Mouse (Mus musculus) liver, embryonic 11.5 days (tissue): ENCODE results near the gene Ddx31. TPM values are rescaled to one million over a fixed set of nuclear protein-coding genes. Genes with fewer than 3 reads are reported as not detected.

Experiments
- ATAC-seq: fragments of 200-750 bp; cut with Nextera tagmentation; replicated peaks from 2 replicates; pipeline ENCODE4 v1.8.0; 2017; ENCODE audit warnings: moderate number of reproducible peaks, mild to moderate bottlenecking, moderate TSS enrichment, moderate library complexity; ENCODE audit not compliant: low FRiP score
- DNase-seq: peaks from one replicate; pipeline ENCODE4 v3.0.0-alpha.2; 2017; ENCODE audit warnings: low spot score
- H3K27ac ChIP-seq: fragments of 300-500 bp; sonication (generic); 2 replicates; pipeline ENCODE4 v1.5.1; 2014; ENCODE audit warnings: mild to moderate bottlenecking, low read depth, low read length, control low read depth
- H3K27me3 ChIP-seq: fragments of 300-500 bp; sonication (generic); replicated peaks from 2 replicates; pipeline ENCODE4 v1.6.1; 2014; ENCODE audit warnings: low read length, mixed read lengths; ENCODE audit not compliant: control insufficient read depth, insufficient read depth
- H3K36me3 ChIP-seq: fragments of 300-500 bp; sonication (generic); 2 replicates; pipeline ENCODE4 v1.6.1; 2014; ENCODE audit warnings: mild to moderate bottlenecking, low read length, moderate library complexity, mixed read lengths; ENCODE audit not compliant: control insufficient read depth, insufficient read depth
- H3K4me1 ChIP-seq: fragments of 300-500 bp; sonication (generic); replicated peaks from 2 replicates; pipeline ENCODE4 v1.6.1; 2014; ENCODE audit warnings: low read length, mixed read lengths; ENCODE audit not compliant: control insufficient read depth, insufficient read depth
- H3K4me2 ChIP-seq: fragments of 300-500 bp; sonication (generic); 2 replicates; pipeline ENCODE4 v1.6.1; 2014; ENCODE audit warnings: mild to moderate bottlenecking, control low read depth, moderate library complexity
- H3K4me3 ChIP-seq: fragments of 300-500 bp; sonication (generic); 2 replicates; pipeline ENCODE4 v1.5.1; 2014; ENCODE audit warnings: low read depth, low read length, control low read depth
- H3K9ac ChIP-seq: fragments of 300-500 bp; sonication (generic); 2 replicates; pipeline ENCODE4 v1.6.1; 2014; ENCODE audit warnings: low read depth, low read length, control low read depth
- H3K9me3 ChIP-seq: fragments of 300-500 bp; sonication (generic); 2 replicates; pipeline ENCODE4 v1.6.1; 2016; ENCODE audit warnings: low read length, inconsistent platforms, mixed read lengths; ENCODE audit not compliant: control insufficient read depth
- WGBS: fragments of 180-500 bp; shearing (Covaris S2); extraction: QIAGEN DNeasy Blood & Tissue Kit; methylation state at CpG from one replicate; pipeline ENCODE4 v1.1.7; 2014; 5-methylcytosine and 5-hydroxymethylcytosine counted together
- polyA plus RNA-seq: library from polyadenylated mRNA; unstranded; fragments of >200 nt; fragmentation: Nextera tagmentation; extraction: Ambion mirVana; gene quantifications from 2 replicates; pipeline ENCODE4 v1.2.1, GENCODE M21; 2014

The Ddx31 gene
- polyA plus RNA-seq, 1 experiment from 2014 or later, result 15.5 TPM

- H3K4me1 ChIP-seq, result peaks cover 6% of the 10 kb centered on the region
- no peak overlapping the region for H3K4me3 ChIP-seq
- 84% methylated on average over 4 of the region's 4 CpGs for WGBS
- DNase-seq, result no peak
- H3K36me3 ChIP-seq, result peaks cover 9% of the 10 kb centered on the region
- no peak overlapping the region for H3K4me2 ChIP-seq
- H3K27ac ChIP-seq, result no peak overlapping the region
- no peaks in the 10 kb centered on the region for H3K9me3 ChIP-seq
- ATAC-seq, result no peak
- H3K27me3 ChIP-seq, result peaks cover 43% of the 10 kb centered on the region
- H3K9ac ChIP-seq, result no peak overlapping the region
Measured at GRCm38 (mm10) chr2:28905561-28905960, 65.4 kb downstream of the Ddx31 start.

- Histone ChIP-seq H3K36me3 (peaks cover 2% of the 10 kb centered on the region; the same call in 1 of the 2 replicates), H3K27me3 (peaks cover 66% of the 10 kb centered on the region), H3K9me3 (no peaks in the 10 kb centered on the region), H3K4me3 (peak overlapping the region; percentile 32), H3K9ac (no peak overlapping the region), H3K4me2 (peak overlapping the region; percentile 47), H3K4me1 (peaks cover 6% of the 10 kb centered on the region), H3K27ac (no peak overlapping the region)
- no peak for ATAC-seq
- DNase-seq, result no peak
- 10% methylated on average over 10 of the region's 10 CpGs for WGBS
Measured at GRCm38 (mm10) chr2:28907691-28908388, 67.6 kb downstream of the Ddx31 start.

GRCm38 (mm10) chr2:28908389-28909153 is 68.4 kb downstream of the Ddx31 start:
- H3K9ac ChIP-seq, result no peak overlapping the region

GRCm38 (mm10) chr2:28909186-28909817 is 69.1 kb downstream of the Ddx31 start:
- Histone ChIP-seq H3K9ac (no peak overlapping the region), H3K4me1 (peaks cover 6% of the 10 kb centered on the region), H3K27ac (no peak overlapping the region), H3K4me2 (no peak overlapping the region), H3K9me3 (no peaks in the 10 kb centered on the region), H3K36me3 (peaks cover 2% of the 10 kb centered on the region; the same call in 1 of the 2 replicates), H3K27me3 (peaks cover 80% of the 10 kb centered on the region), H3K4me3 (no peak overlapping the region)
- DNase-seq (no peak), ATAC-seq (no peak)
- WGBS, result 2% methylated on average over 41 of the region's 41 CpGs

More at GRCm38 (mm10) chr2:28908389-28909153, 68.4 kb downstream of the Ddx31 start:
- Histone ChIP-seq H3K9me3 (no peaks in the 10 kb centered on the region), H3K27me3 (peaks cover 73% of the 10 kb centered on the region), H3K4me1 (peaks cover 6% of the 10 kb centered on the region), H3K4me3 (peak overlapping the region; percentile 32), H3K4me2 (peak overlapping the region; percentile 47), H3K36me3 (peaks cover 2% of the 10 kb centered on the region; the same call in 1 of the 2 replicates), H3K27ac (no peak overlapping the region)
- 2% methylated on average over 39 of the region's 39 CpGs for WGBS
- no peak for ATAC-seq
- DNase-seq, result peak; percentile 50

- H3K27ac ChIP-seq, result no peak overlapping the region
- ATAC-seq (no peak), DNase-seq (no peak)
- 11% methylated on average over 25 of the region's 25 CpGs for WGBS
- H3K27me3 ChIP-seq, result peaks cover 88% of the 10 kb centered on the region
- H3K4me1 ChIP-seq, result peaks cover 6% of the 10 kb centered on the region
- H3K9me3 ChIP-seq, result no peaks in the 10 kb centered on the region
- no peak overlapping the region for H3K4me3 ChIP-seq
- H3K4me2 ChIP-seq, result no peak overlapping the region
- H3K36me3 ChIP-seq, result peaks cover 1% of the 10 kb centered on the region; the same call in 1 of the 2 replicates
- no peak overlapping the region for H3K9ac ChIP-seq
Measured at GRCm38 (mm10) chr2:28909818-28910710, 69.9 kb downstream of the Ddx31 start.

- Histone ChIP-seq H3K27ac (no peak overlapping the region), H3K4me1 (peaks cover 6% of the 10 kb centered on the region), H3K9ac (no peak overlapping the region), H3K27me3 (peaks cover 96% of the 10 kb centered on the region), H3K4me2 (no peak overlapping the region), H3K9me3 (no peaks in the 10 kb centered on the region), H3K4me3 (no peak overlapping the region), H3K36me3 (no peaks in the 10 kb centered on the region; the same call in 1 of the 2 replicates)
- DNase-seq (no peak), ATAC-seq (no peak)
- WGBS, result 12% methylated on average over 3 of the region's 3 CpGs
Measured at GRCm38 (mm10) chr2:28910877-28911276, 70.7 kb downstream of the Ddx31 start.

- 3% methylated on average over 44 of the region's 44 CpGs for WGBS
- Histone ChIP-seq H3K4me2 (no peak overlapping the region), H3K4me1 (peaks cover 6% of the 10 kb centered on the region), H3K9me3 (no peaks in the 10 kb centered on the region), H3K27me3 (peaks cover 100% of the 10 kb centered on the region), H3K36me3 (no peaks in the 10 kb centered on the region), H3K9ac (no peak overlapping the region), H3K27ac (no peak overlapping the region), H3K4me3 (no peak overlapping the region)
- DNase-seq, result peak; percentile 47
- no peak for ATAC-seq
Measured at GRCm38 (mm10) chr2:28911331-28912038, 71.3 kb downstream of the Ddx31 start.
